Mouse (Mus musculus) testis, adult 2 months (tissue): ENCODE data around the gene Wfdc5. TPM values are rescaled to one million over a fixed set of nuclear protein-coding genes. Genes with fewer than 3 reads are reported as not detected.

ENCODE experiments used
- H3K27ac ChIP-seq: fragments of 200-500 bp; 2 replicates; pipeline ENCODE4 v1.5.1; 2012; ENCODE audit warnings: low read depth, low read length; ENCODE audit not compliant: control insufficient read depth, insufficient read depth
- H3K27me3 ChIP-seq: fragments of 200-500 bp; 2 replicates; pipeline ENCODE4 v1.6.1; 2012; ENCODE audit warnings: mild to moderate bottlenecking, low read length, moderate library complexity; ENCODE audit not compliant: control insufficient read depth, insufficient read depth
- H3K36me3 ChIP-seq: fragments of 200-500 bp; 2 replicates; pipeline ENCODE4 v1.6.1; 2012; ENCODE audit warnings: mild to moderate bottlenecking, low read length; ENCODE audit not compliant: control insufficient read depth, insufficient read depth
- H3K4me1 ChIP-seq: fragments of 200-500 bp; 2 replicates; pipeline ENCODE4 v1.6.1; 2012; ENCODE audit warnings: low read length; ENCODE audit not compliant: control insufficient read depth, insufficient read depth
- H3K4me3 ChIP-seq: fragments of 200-500 bp; 2 replicates; pipeline ENCODE4 v1.5.1; 2012; ENCODE audit warnings: low read depth, mild to moderate bottlenecking, low read length, moderate library complexity, mixed read lengths; ENCODE audit not compliant: control insufficient read depth
- CTCF ChIP-seq: fragments of 200-500 bp; IDR thresholded peaks from 2 replicates; pipeline ENCODE4 v1.5.1; 2012; ENCODE audit warnings: low read depth, mild to moderate bottlenecking, inconsistent platforms, low read length, moderate library complexity; ENCODE audit not compliant: control insufficient read depth, insufficient read depth, insufficient replicate concordance
- POLR2A ChIP-seq: fragments of 200-500 bp; IDR thresholded peaks from 2 replicates; pipeline ENCODE4 v1.6.1; 2012; ENCODE audit warnings: low read depth, mild to moderate bottlenecking, inconsistent platforms, low read length, moderate library complexity; ENCODE audit not compliant: control insufficient read depth
- polyA plus RNA-seq: library from polyadenylated mRNA; depleted of rRNA; stranded (reverse); fragments of >200 nt; gene quantifications from 2 replicates; pipeline ENCODE4 v1.2.3, GENCODE M21; 2012

The Wfdc5 gene
- polyA plus RNA-seq, 1 experiment, result not detected

DNA sequence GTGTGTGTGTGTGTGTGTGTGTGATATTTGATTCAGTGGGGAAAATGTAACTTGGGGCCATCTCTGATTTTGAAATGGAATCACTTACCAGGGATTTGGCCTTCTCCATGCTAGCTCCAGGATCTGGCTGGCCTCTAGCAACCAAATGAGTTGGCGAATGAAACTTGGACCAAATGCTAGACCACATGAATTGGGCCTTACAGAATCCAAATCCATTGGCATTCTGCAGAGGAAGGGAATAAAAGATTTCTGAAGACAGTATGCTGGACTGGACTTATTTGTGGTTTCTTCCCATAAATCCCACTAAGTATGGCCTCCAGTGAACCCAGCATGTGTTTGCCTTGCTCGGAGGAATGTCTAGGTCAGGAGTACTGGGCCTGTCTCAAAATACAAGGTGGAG lies 23.7 kb downstream of the Wfdc5 start:
- H3K27me3 ChIP-seq, result no peaks in the 10 kb centered on the region
- no peaks in the 10 kb centered on the region for H3K36me3 ChIP-seq
- no peaks in the 10 kb centered on the region for H3K4me1 ChIP-seq
- H3K27ac ChIP-seq, result no peak overlapping the region
- TF ChIP-seq POLR2A (no peak), CTCF (no peak)
- no peak overlapping the region for H3K4me3 ChIP-seq

DNA sequence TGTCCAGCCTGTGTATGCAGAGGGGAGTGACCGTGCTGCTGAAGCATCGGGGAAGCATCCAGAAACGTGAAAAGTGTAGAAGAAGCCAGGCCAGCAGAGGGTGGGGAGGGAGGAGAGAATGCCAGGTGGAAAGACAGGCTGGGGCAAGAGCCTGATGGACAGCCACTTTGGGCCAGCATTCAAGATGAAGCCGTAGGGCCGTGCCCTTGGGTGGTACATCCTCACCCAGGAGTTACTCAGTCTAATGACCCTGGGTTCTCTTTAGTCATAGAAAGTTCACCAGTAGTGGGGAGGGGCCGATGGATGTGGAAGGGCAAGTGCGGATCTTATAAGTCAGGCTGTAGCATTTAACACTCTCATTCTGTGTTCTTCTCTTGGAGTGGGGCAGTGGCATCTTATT lies 26.4 kb downstream of the Wfdc5 start:
- Histone ChIP-seq H3K4me1 (no peaks in the 10 kb centered on the region), H3K36me3 (peaks cover 2% of the 10 kb centered on the region), H3K27ac (no peak overlapping the region), H3K27me3 (no peaks in the 10 kb centered on the region), H3K4me3 (no peak overlapping the region)
- TF ChIP-seq CTCF (no peak), POLR2A (no peak)

GRCm38 (mm10) chr2:164154007-164154406 lies 28.5 kb downstream of the Wfdc5 start:
- H3K4me3 ChIP-seq, result no peak overlapping the region
- H3K27me3 ChIP-seq, result no peaks in the 10 kb centered on the region
- peaks cover 2% of the 10 kb centered on the region for H3K36me3 ChIP-seq
- no peak overlapping the region for H3K27ac ChIP-seq
- H3K4me1 ChIP-seq, result no peaks in the 10 kb centered on the region
- no peak for TF ChIP-seq CTCF
- no peak for TF ChIP-seq POLR2A

DNA sequence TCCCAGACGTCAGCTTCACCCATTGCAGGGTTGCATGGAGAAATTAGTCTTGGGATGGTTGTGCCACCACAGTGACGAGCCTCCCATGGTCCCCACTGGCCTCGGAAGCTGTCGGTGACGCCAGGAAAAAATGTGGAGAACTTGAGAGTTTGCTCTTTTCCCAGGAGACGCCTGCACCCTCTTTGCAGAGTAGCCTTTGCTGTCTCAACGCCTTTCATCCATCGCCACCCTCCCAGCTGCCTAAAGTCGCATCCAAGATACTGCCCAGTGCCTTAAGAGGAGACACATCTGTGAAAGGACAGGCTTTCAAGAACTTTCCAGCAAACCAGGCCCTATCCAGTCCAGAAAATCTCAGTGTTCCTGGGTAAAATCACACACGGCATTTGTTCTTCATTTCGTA lies 30.2 kb downstream of the Wfdc5 start:
- Histone ChIP-seq H3K4me1 (no peaks in the 10 kb centered on the region), H3K4me3 (no peak overlapping the region), H3K36me3 (peaks cover 2% of the 10 kb centered on the region), H3K27me3 (no peaks in the 10 kb centered on the region), H3K27ac (no peak overlapping the region)
- no peak for TF ChIP-seq CTCF
- TF ChIP-seq POLR2A, result no peak

DNA sequence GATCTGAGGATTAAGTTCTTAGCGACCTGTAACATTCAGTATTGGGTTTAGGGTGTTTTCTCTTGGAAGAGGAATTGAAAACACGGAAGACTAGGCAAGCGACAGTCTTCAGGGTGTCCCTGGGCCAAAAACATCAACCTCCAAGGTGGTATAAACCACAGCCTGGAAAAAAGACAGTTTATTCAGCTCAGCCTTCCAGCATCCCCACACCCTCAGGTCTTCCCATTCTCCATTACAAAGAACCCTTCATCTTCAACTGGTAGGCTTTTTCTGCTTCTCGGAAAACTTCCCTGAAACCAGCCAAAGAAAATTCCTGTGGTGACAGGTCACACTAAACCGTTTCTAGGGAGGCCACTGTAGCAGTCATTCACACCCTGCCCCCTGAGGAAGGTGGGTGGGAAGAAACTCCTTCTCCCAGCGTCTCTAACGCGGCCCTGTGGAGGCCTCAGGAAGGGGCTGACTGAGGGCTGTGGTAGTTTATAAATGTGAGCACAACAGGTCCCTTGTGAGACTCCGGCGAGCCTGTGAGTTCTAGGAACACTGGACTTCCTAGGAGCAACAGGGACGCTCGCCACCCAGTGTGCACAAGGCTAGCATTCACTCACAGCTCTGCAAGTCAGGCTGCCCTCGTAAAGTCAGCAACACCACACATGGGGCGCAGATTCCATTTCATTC lies 32.3 kb downstream of the Wfdc5 start:
- Histone ChIP-seq H3K4me3 (no peak overlapping the region), H3K36me3 (peaks cover 2% of the 10 kb centered on the region), H3K4me1 (no peaks in the 10 kb centered on the region), H3K27ac (no peak overlapping the region), H3K27me3 (no peaks in the 10 kb centered on the region)
- no peak for TF ChIP-seq CTCF
- no peak for TF ChIP-seq POLR2A

- Histone ChIP-seq H3K27me3 (no peaks in the 10 kb centered on the region), H3K4me1 (no peaks in the 10 kb centered on the region), H3K27ac (no peak overlapping the region), H3K4me3 (no peak overlapping the region), H3K36me3 (no peaks in the 10 kb centered on the region)
- TF ChIP-seq POLR2A (no peak), CTCF (no peak)
Measured at GRCm38 (mm10) chr2:164146556-164146955, 36.0 kb downstream of the Wfdc5 start.

- TF ChIP-seq CTCF, result no peak
- TF ChIP-seq POLR2A, result no peak
- Histone ChIP-seq H3K36me3 (no peaks in the 10 kb centered on the region), H3K4me1 (no peaks in the 10 kb centered on the region), H3K27me3 (no peaks in the 10 kb centered on the region), H3K4me3 (no peak overlapping the region), H3K27ac (peak overlapping the region; percentile 23; the same call in 1 of the 2 replicates)
Measured at GRCm38 (mm10) chr2:164144541-164144940, 38.0 kb downstream of the Wfdc5 start.
